Mouse (Mus musculus): ENCODE measurements at regions not wholly inside any gene's neighbourhood (a gene's known extent, or its start where the extent isn't known, plus 50 kb on each side); places are given as distances from the start of the nearest gene placed in this dataset.

DNA sequence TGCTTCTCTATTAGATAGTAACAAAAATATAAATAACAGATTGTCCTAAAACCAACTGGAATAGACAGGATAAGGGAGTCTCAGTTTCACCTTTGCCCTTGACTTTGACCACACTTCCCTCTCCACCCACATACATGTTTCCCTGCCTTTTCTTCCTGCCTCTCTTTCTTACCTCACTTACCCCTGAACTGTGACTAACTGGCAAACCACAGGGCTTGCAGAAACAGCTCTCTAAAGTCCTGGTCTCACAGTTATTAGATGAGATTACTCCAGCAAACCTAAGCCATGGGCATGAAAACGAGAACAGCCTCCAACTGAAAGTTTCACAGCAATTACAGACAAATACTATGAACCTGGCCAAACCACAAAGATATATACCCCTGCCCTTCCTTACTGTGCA is 188.3 kb upstream of the Tas2r134 start:
- TF ChIP-seq CTCF (IDR thresholded peaks at IDR 0.05; ENCODE audit: low read depth, low read length) (no peak), POLR2A (IDR thresholded peaks at IDR 0.05; ENCODE audit: extremely low read depth, insufficient read depth, low read length) (no peak)

All from liver, adult 2 months (tissue).